Mouse (Mus musculus): Measurements from ENCODE around the gene Xcl1. TPM values are rescaled to one million over a fixed set of nuclear protein-coding genes. Genes with fewer than 3 reads are reported as not detected.
"Not testable (repeated sequence)": the region's sequence is repeated elsewhere in the genome, so short reads cannot be mapped to it uniquely, and the experiment has no call there.

The Xcl1 gene
- total RNA-seq (2015; ENCODE audit: low replicate concordance) (not detected in 2 replicates), total RNA-seq (2017; ENCODE audit: low replicate concordance) (1.0 TPM in 1 of 2 replicates, not detected in the other)

DNA sequence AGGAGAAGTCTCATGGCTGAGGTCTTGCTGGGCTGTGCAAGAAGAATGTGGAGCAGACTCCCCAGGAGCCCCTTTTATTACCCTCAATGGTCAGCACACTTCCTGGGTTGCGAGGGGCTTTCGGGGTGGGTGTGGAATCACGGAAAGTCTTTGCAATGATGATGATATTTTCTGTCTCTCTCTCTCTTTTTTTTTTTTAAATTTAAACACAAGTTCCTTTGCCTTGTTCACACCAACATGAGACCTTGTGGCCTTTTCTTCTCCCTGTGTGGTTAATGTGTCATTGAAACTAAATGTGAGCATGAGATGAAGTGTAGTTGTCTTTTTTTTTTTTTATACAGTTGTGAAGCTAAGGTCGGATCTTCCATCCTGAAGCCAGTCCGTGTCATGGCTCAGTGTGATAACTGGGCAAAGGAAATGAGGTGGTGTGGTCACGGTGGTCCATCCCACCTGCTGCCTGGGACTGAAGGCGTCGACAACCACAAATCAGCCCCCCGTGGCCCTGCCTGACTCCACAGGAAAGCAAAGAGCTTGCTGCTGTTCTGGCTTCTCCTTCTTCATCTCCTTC lies at the start of gene Xcl1:
TSS of gene Xcl1 (minus strand) at position 51 of the 568 bp plus-strand sequence.
- no peak for ATAC-seq (replicated peaks; ENCODE audit: low FRiP score, poor library complexity, severe bottlenecking)

DNA sequence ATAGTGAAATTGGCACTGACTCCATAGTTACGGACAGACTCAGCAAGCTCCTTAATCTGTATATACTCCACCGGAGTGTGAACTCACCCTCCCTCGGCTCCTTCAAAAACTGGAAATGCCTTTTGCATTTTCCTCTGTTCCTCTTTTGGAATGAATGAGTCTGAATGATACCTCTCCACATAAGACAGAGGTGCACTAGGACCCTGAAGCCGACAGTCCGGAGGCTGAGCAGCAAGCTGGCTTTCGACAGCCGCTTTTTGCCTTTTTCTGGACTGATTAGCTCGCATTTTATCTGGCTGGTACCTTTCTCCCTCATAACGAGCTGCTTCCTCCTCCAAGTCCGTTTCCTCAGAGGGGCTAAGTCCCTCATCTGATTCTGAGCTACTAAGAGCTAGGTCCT lies 49.4 kb upstream of the Xcl1 start:
- not testable (repeated sequence) for ATAC-seq (replicated peaks; ENCODE audit: low FRiP score, poor library complexity, severe bottlenecking)

DNA sequence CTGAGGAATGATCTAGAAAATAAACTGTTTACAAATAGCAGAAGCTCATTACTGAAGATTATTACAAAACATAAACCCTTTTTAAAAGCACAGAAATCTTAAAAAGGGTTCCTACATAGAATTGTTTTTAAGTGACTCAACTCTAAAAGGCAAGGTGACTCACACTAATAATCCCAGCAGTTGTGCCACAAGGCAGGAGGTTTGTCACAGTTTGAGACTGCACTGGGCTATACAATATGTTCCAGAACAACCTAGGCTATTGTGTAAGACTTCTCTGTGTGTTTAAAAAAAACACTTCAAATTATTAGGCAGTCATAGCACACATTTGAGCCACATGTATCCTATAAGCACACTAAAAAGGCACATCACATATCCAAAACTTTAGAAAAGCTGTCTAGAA lies 42.0 kb upstream of the Xcl1 start:
- ATAC-seq (replicated peaks; ENCODE audit: low FRiP score, poor library complexity, severe bottlenecking) = no peak

DNA sequence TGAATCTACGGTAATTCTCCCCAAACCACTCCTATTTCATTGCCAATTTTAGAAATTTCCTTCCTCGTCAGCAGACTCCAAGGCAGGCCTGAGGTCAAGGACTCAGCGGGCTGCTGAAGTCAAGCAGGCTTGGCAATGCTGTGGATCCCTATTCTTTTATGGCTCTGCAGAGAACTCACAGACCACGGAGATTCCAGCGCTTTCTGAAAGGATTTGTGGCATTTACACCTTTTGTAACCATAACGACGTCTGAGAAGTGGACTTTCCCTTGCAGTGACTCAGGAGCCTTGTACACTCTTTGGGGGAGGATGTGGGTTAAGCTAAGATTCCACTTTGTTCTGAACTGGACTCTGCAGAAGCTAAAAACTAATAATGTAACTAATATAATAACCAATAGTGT lies 40.4 kb upstream of the Xcl1 start:
- ATAC-seq (replicated peaks; ENCODE audit: low FRiP score, poor library complexity, severe bottlenecking) = no peak

DNA sequence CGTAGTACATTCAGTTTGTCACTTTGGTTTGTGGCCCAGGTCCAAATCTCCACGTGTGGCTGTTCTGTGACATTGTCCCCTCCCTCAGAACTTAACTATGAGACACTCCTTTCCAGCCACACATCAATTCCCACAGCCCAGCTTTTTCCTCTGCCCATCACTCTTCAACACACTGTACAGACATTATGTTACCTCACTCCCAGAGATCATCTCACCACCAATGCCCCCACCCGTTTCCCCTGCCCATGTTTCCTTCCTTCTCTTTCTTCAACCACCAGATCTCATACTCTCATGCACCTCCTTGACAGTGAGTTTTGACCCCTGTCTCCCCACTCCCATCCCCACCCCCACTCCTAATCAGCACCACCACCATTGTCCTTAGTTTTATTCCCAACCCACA lies 39.9 kb upstream of the Xcl1 start:
- ATAC-seq (replicated peaks; ENCODE audit: low FRiP score, poor library complexity, severe bottlenecking) = no peak

DNA sequence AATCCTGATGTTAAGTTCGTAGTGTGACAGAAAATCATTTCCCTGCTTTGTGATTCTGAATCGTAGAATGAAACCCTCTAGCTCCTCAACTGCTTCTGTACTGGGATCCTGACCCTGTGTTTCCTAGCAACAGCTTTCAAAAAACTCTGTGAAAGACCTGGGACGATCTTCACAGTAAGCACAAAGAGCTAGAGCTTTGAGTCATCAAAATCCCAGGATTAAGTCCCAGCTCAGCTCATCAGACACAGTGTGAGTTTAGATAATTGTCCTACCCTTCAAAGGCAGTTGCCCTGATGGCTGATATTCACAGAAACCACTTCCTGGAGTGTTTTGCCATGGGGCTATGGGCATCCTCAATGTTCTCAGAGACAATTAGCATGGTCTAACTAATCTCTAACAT lies 38.5 kb upstream of the Xcl1 start:
- ATAC-seq (replicated peaks; ENCODE audit: low FRiP score, poor library complexity, severe bottlenecking) = no peak

DNA sequence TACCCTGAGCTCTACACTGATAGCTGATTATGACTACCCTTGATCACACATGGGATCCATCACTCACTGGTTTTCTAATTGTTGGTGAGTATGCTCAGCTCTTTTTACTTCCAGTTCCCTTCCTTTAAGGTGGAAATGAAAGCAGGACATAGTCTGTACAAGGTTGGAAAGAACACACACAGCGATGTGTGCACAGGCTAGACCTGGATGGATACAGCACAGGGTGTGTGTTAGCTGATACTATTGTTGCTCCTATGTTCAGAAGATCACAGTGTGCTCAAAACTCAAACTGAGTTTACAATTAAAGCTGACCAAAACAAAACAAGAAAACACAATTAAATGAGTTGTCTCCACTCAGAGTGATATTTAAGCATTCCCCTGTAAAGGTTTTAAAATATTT lies 38.0 kb upstream of the Xcl1 start:
- no peak for ATAC-seq (replicated peaks; ENCODE audit: low FRiP score, poor library complexity, severe bottlenecking)

DNA sequence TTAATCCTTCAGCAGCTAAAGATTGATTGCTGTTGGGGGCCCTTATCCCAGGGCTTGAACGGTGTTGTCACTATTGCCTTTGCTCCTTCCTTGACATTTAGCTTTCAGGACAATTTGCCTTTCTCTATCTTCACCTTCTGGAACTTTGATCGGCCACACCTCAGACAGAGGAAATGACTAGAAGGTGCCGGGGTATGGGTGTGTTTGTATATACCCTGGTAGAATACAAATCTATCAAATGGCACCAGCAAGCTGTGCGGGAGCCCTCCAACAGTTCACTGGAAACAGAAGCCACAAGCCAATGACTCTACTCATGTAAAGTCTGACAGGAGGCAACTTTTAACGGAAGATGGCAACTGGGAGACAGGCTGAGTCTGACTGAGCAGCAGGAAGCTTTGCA lies 37.4 kb upstream of the Xcl1 start:
- ATAC-seq (replicated peaks; ENCODE audit: low FRiP score, poor library complexity, severe bottlenecking) = no peak

DNA sequence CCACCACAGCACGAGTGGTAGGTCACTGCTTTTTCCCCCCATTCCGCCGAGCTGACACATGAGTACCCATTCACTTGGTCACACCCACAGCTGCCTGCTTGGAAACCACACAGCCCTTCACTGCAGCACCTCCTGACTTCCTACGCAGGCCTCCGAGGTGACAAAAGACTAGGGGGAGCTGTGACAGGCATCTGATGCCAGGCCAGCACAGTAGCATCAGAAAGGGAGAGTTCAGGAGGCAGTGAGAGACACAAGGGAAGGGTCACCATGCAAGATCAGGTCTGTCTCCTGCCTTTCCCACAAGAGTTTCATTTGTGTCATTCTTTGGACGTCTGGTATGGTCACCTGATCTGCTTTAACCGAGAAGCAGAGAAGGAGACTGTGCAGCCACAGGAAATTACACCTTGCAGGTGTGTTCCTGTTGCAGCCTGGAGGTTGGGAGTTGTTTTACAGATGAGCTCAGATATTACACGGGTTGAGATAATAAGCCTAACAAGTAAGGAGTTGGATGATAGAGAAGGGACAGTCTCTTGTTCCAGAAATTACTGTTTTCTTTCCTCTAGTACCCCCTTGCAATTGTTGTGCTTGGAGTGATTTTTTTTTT lies 30.9 kb upstream of the Xcl1 start:
- ATAC-seq (replicated peaks; ENCODE audit: low FRiP score, poor library complexity, severe bottlenecking) = no peak

DNA sequence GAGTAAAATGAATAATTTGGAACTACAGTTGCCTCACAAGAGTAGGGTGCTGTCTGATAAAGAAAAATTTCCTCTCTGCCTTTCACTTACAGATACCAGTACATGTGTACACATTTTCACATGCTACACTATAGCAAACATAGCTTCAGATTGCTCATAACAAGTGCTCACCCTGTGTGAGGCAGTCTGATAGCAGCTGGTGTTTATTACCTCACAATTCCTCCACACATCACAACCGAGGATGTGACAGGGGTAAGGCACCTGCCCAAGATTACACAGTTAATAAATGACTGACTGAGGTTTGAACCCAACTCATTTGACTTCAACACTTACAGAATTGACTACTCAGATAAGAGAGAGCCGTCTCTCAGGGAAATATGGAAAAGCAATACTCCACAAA lies 25.3 kb upstream of the Xcl1 start:
- ATAC-seq (replicated peaks; ENCODE audit: low FRiP score, poor library complexity, severe bottlenecking) = no peak

DNA sequence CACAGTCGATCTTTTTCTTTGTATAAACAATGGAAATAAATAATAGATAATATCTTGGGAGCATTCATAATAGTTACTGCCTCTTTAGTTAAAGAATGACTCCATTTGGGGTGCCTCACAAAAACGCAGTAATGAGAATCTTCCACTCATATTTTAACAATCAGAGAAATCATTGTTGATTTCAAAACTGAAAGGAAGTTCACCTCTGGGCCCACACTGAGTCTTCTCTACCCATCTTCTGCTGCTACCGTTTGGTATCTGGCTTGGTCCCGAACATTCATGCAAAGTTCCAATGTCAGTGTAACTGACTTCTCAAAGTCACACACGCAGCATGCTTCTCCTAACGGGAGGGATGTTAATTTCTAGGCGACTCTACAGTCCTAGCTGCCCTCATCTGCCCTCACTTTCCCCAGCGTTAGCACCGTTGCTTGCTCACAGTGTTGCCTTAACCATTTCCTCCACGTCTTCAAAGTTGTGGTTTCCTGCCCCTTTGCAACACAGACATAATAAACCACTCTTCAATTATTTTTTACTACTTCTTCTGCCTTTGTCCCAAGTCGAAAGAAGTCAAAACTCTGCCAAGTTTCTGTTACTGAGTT lies 24.6 kb upstream of the Xcl1 start:
- no peak for ATAC-seq (replicated peaks; ENCODE audit: low FRiP score, poor library complexity, severe bottlenecking)

DNA sequence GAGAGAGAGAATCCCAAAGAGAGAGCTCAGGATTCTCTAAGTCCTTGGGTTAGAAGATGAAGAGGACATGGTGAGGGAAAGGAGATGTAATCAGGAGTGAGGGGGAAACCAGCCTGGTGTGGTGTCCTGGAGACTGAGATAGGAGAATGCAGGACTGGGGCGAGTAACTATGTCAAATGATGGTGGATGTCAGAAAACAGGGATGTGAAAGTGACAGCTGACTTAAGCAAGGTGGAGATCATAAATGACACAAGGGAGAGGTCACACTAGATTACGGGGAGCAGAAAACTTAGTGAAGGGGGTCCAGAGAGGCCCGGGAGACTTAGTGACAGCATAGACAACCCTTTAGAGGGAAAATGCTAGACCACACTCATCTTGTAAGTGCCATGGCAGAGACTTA lies 23.8 kb upstream of the Xcl1 start:
- ATAC-seq (replicated peaks; ENCODE audit: low FRiP score, poor library complexity, severe bottlenecking) = no peak

DNA sequence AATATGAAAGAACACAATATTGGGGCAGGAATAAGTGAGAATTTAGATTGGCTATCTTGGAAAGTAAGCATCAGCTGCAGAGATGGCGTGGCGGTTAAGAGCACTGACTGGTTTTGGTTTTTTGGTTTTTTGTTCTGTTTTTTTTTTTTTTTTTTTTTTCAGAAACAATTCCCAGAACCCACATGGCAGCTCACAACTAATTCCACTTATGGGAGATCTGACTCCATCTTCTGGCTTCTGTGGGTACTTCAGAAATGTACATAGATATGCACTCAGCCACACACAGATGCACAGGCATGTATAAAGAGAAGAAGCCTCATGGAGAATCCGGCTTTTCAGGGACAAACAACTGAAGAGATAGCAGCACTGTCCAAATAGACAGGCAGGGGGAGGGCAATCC lies 22.6 kb upstream of the Xcl1 start:
- no peak for ATAC-seq (replicated peaks; ENCODE audit: low FRiP score, poor library complexity, severe bottlenecking)

DNA sequence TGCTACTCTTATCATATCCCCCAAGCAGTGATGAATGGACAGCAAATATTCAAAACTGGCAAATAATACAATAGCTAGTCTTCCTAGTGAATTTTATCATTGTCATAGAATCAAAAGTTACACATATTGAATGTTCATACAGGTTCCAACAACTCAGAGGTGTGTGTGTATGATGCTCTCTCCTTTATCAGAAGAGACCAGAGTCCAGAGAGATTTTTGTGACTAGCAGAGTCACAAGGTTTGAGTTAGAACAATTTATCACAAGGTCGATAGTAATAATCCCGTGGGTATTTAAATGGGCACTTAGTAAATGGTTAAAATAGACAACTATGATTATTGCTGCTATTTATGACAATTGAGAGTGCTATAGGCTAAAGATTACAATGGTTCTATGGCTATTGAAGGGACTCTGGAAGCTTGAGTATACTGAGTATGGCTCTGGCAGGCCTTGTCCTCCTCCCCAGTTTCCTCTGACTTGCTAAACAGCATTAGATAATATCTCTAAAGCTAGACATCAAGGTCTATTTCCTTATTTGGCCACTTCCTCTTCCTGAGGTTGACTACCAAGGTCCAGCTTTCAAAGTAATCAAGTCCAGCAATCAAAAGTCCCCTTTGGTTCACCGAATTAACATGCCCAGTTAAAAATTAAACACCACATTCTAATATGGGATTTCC lies 21.5 kb upstream of the Xcl1 start:
- ATAC-seq (replicated peaks; ENCODE audit: low FRiP score, poor library complexity, severe bottlenecking) = no peak

DNA sequence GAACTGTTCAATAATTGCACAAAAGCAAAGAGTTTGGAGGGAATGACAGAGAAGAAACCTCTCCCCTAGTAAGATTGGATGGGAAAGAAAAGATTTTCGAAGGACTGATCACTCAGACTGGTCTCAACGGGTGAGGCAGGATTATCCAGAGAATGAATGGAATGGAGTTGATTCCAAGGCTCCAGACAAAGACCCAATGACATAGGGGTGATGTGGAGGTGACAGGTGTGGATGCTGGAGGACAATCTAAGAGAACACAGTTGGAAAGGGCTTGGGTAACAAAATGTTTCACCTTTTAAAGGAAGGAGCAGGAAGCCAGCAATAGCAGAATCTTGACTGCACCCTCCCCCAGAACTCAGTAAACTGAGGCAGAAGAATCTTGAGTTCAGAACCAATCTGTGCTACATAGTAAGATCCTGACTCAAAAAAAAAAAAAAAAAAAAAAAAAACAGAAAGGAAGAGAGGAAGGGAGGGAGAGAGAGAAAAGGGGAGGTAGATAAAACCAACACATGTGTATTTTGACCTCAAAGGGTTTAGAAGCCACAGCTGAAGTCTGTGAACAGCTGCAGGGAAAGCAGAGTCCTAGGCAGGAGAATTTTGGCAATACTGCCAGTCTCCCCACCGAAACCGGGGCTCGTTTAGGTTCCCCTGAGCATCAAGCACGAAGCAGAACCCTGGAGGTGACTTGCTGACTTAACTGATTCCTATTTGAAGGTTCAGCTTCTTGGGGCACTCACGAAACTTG lies 20.3 kb upstream of the Xcl1 start:
- no peak for ATAC-seq (replicated peaks; ENCODE audit: low FRiP score, poor library complexity, severe bottlenecking)

DNA sequence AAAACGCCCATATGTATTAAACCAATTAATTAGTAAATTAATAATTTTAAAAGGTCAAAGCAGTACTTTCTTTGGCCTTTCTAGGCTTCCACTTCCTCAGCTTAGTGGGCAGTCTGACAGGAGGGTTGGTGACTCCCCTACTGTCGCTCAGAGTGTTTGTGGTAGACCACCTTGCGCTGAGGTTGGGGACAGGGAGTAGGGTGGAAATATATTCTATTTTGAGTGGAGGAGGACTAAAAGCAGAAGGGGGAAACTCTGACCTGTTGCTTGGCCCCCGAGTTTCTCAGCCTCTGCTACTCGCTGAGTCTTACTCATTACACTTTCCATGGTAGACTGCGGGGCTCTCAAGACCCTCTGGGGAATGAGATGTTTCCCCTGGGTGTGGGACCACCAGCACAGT lies 18.2 kb upstream of the Xcl1 start:
- ATAC-seq (replicated peaks; ENCODE audit: low FRiP score, poor library complexity, severe bottlenecking) = no peak

DNA sequence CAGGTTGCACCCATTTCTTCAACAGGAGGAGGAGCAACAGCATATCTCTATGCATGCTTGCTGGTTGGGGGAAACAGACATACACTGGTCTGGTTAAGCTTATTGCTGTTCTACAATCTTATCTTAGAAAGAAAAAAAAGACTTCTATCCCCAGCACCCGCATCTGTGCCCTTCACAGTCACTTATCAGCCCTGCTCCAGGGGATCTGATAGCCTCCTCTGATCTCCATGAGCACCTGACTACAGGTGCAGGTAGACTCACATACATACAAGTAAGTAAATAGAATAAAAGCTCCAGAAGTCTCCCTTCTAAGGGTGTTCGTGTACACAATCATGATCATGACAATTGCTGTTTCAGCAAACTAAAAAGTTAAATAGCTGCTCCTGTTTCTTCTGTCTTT lies 733 bp upstream of the Xcl1 start:
- ATAC-seq (replicated peaks; ENCODE audit: low FRiP score, poor library complexity, severe bottlenecking) = no peak

DNA sequence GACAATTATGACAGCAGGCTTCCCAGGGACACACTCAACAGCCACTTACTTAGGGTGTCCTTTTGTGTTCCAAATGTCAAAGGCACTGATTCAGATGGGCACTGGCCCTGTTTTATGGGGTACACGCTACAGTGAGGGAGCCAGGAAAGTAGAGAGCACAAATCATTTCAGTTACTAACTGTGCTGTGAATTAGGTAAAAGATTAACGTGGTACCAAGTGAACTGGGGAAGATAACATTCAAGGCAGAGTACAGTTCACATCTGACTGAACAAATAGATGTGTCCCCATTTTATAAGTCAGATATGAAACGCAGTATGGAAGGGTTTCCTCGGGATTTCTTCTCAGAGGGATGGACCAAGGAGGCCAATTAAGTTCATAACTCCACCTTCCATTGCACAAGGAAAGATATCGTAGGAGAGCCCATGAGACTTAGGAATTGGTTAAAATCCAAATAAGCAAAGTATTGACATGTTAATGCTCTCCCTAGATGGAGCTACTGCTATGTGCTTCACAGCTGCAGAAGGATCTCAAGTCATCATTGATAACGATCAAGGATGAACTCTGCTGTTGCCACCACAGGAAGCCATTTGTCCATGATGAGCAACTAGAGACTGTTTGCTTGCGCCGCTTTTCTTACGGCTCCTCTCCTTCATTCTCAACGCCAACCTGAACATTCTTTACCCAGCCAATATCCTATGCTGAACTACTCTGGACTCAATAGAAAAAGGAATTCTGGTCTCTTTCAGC lies 1.7 kb downstream of the Xcl1 start:
- no peak for ATAC-seq (replicated peaks; ENCODE audit: low FRiP score, poor library complexity, severe bottlenecking)

DNA sequence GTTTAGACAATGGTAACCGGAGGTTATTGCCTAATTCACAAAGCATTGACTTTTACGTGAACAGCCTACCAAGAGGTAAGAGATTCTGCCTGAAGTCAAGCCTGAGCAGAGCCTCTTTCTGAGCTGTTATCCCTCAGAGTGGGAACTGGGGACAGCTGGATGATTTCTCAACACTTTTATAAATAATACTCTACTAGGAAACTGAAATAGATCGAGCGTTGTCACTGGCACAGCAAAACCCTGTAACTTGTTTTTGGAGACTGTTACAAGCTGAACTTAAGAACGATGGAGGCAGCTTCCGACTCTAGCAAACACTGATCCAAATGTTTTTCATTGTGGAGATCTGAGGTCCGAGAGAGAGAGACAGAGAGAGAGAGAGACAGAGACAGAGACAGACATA lies 4.2 kb downstream of the Xcl1 start:
- ATAC-seq (replicated peaks; ENCODE audit: low FRiP score, poor library complexity, severe bottlenecking) = no peak

DNA sequence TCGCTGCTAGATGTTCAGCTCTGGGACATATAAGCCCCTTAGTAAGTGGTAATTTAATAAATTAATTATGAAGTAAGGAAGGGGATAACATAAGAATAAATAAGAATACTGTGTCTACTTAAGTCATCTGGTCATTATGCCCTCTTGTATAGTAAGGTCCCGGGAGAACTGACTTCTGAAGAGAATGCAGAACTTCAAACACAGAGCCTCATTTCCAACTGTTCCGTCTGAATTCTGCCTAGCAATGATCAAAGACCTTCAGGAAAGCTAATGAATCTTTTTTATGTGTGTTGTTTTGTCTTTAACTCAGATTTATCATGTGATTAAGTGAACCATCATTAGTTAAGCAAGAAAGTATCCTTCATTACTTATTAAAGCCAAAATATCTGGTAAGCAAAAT lies 5.3 kb downstream of the Xcl1 start:
- no peak for ATAC-seq (replicated peaks; ENCODE audit: low FRiP score, poor library complexity, severe bottlenecking)
